Mouse (Mus musculus) kidney, adult 2 months (tissue): ENCODE results near the gene Cdrt4.

ENCODE experiments used
- CTCF ChIP-seq: fragments of 200-500 bp; conservative IDR thresholded peaks from 2 replicates; pipeline ENCODE4 v1.5.1; 2011; ENCODE audit warnings: low read depth, mild to moderate bottlenecking, control low read depth, low read length, moderate library complexity, mixed read lengths; ENCODE audit not compliant: insufficient read depth, insufficient read length
- POLR2A ChIP-seq: fragments of 200-500 bp; IDR thresholded peaks from one replicate; pipeline ENCODE4 v1.6.1; 2011; ENCODE audit warnings: low read depth, low read length, control low read depth

GRCm38 (mm10) chr11:63021141-63021806 lies 70.3 kb downstream of the Cdrt4 start:
- TF ChIP-seq POLR2A (no peak), CTCF (no peak)
